Mouse (Mus musculus): ENCODE results near the gene Klrg2.

Klrg2 gene

GRCm38 (mm10) chr6:38627486-38627885, 9.6 kb downstream of the Klrg2 start:
- no peak for DNase-seq (ENCODE audit: low read depth)

- DNase-seq (ENCODE audit: low read depth), result no peak
Observed at GRCm38 (mm10) chr6:38627081-38627480, 10.0 kb downstream of the Klrg2 start.

- no peak for DNase-seq (ENCODE audit: low read depth)
Observed at GRCm38 (mm10) chr6:38626086-38626485, 11.0 kb downstream of the Klrg2 start.

GRCm38 (mm10) chr6:38624439-38624838, 12.6 kb downstream of the Klrg2 start:
- DNase-seq (ENCODE audit: low read depth), result no peak

- DNase-seq (ENCODE audit: low read depth), result no peak
Observed at GRCm38 (mm10) chr6:38623457-38623856, 13.6 kb downstream of the Klrg2 start.

- DNase-seq (ENCODE audit: low read depth), result no peak
Observed at GRCm38 (mm10) chr6:38622406-38622805, 14.6 kb downstream of the Klrg2 start.

GRCm38 (mm10) chr6:38609892-38610291, 27.1 kb downstream of the Klrg2 start:
- DNase-seq (ENCODE audit: low read depth), result no peak

GRCm38 (mm10) chr6:38597481-38597880, 39.6 kb downstream of the Klrg2 start:
- no peak for DNase-seq (ENCODE audit: low read depth)

GRCm38 (mm10) chr6:38581711-38582110, 55.3 kb downstream of the Klrg2 start:
- peak; percentile 37 for DNase-seq (ENCODE audit: low read depth)

GRCm38 (mm10) chr6:38580112-38580857, 56.8 kb downstream of the Klrg2 start:
- DNase-seq (ENCODE audit: low read depth), result no peak

GRCm38 (mm10) chr6:38576096-38576495, 60.9 kb downstream of the Klrg2 start:
- DNase-seq (ENCODE audit: low read depth), result no peak
